ENCODE assay signal across 27 mouse cellular contexts in genomic region chr12:40887496-40887895, GRCm38 (mm10).
DNase-seq lines count a peak whose midpoint lies in the region; ATAC-seq and TF ChIP-seq lines count a peak whose summit lies in the region.
"Had no signal": no experiment of that assay in that cellular context is flagged by ENCODE, and none has a peak within 500 bp of the region (broad histone marks: within the 10 kb centered on the region; RNA-seq: fewer than 3 reads in every experiment).

No protein-coding gene starts in this region.

- peak overlapping the region; percentile 62; the same call in 1 of the 2 replicates for H3K27ac ChIP-seq in heart, embryonic 11.5 days (ENCODE audit: low read depth, low read length)
- no peak overlapping the region for H3K27ac ChIP-seq in heart, embryonic 12.5 days (ENCODE audit: poor library complexity, severe bottlenecking)
- H3K27ac ChIP-seq in liver, embryonic 11.5 days (ENCODE audit: low read depth, low read length) = peak overlapping the region; percentile 81; the same call in 1 of the 2 replicates
- peak overlapping the region; percentile 83 for H3K27ac ChIP-seq in liver, postnatal 0 days (ENCODE audit: low read depth)
- no peak overlapping the region for H3K27ac ChIP-seq in kidney, adult 2 months (ENCODE audit: insufficient read depth, low read depth, low read length)
- no peak overlapping the region for H3K27ac ChIP-seq in left cerebral cortex, adult 2 months
- H3K27ac ChIP-seq: embryonic facial prominence, embryonic 12.5 days; hindbrain, embryonic 14.5 days; layer of hippocampus, adult 2 months; limb, embryonic 15.5 days; midbrain, embryonic 10.5 days; neural tube, embryonic 13.5 days had no signal

- no peak overlapping the region for H3K4me3 ChIP-seq in heart, embryonic 11.5 days (ENCODE audit: low read depth, low read length)
- no peak overlapping the region for H3K4me3 ChIP-seq in heart, embryonic 12.5 days
- H3K4me3 ChIP-seq in liver, embryonic 11.5 days (ENCODE audit: low read depth, low read length) = no peak overlapping the region
- H3K4me3 ChIP-seq in liver, postnatal 0 days (ENCODE audit: low read depth, low read length) = no peak overlapping the region
- no peak overlapping the region for H3K4me3 ChIP-seq in kidney, adult 2 months (ENCODE audit: insufficient read depth, low read depth, low read length)
- no peak overlapping the region for H3K4me3 ChIP-seq in left cerebral cortex, adult 2 months
- H3K4me3 ChIP-seq: embryonic facial prominence, embryonic 12.5 days; layer of hippocampus, adult 2 months; limb, embryonic 15.5 days; midbrain, embryonic 10.5 days; myocyte; neural tube, embryonic 13.5 days had no signal

- intact Hi-C loops in left cerebral cortex, adult 2 months (cut with DNase I) = no loop called here

- no peak for TF ChIP-seq CTCF in liver, postnatal 0 days (IDR thresholded peaks at IDR 0.05; ENCODE audit: low read depth)
- TF ChIP-seq CTCF in kidney, adult 2 months (conservative IDR thresholded peaks at IDR 0.05; ENCODE audit: insufficient read depth, insufficient read length, low read depth, low read length) = no peak
- no peak for TF ChIP-seq CTCF in left cerebral cortex, adult 2 months (IDR thresholded peaks at IDR 0.05)

- H3K9me3 ChIP-seq in heart, embryonic 11.5 days (replicated peaks; ENCODE audit: control insufficient read depth, low read length) = no peaks in the 10 kb centered on the region
- no peaks in the 10 kb centered on the region for H3K9me3 ChIP-seq in heart, embryonic 12.5 days (replicated peaks)
- no peaks in the 10 kb centered on the region for H3K9me3 ChIP-seq in liver, embryonic 11.5 days (ENCODE audit: control insufficient read depth, low read length)
- no peaks in the 10 kb centered on the region for H3K9me3 ChIP-seq in liver, postnatal 0 days (ENCODE audit: low read length)
- H3K9me3 ChIP-seq: embryonic facial prominence, embryonic 12.5 days; limb, embryonic 15.5 days; midbrain, embryonic 10.5 days; neural tube, embryonic 13.5 days had no signal

- WGBS in heart, embryonic 11.5 days (ENCODE audit: insufficient replicate concordance) = 67% methylated on average over 2 of the region's 2 CpGs
- 70% methylated on average over 2 of the region's 2 CpGs for WGBS in heart, embryonic 12.5 days
- 66% methylated on average over 2 of the region's 2 CpGs for WGBS in liver, embryonic 11.5 days
- WGBS in liver, postnatal 0 days (ENCODE audit: insufficient replicate concordance) = 53% methylated on average over 2 of the region's 2 CpGs
- WGBS in kidney, adult 2 months = 79% methylated on average over 2 of the region's 2 CpGs

- H3K9ac ChIP-seq in heart, embryonic 11.5 days (ENCODE audit: low read depth, low read length) = no peak overlapping the region
- no peak overlapping the region for H3K9ac ChIP-seq in heart, embryonic 12.5 days
- H3K9ac ChIP-seq in liver, embryonic 11.5 days (ENCODE audit: low read depth, low read length) = 0 out of 2 replicates have a peak overlapping the region, but pooled peaks have one; percentile 20
- no peak overlapping the region for H3K9ac ChIP-seq in liver, postnatal 0 days (replicated peaks)
- H3K9ac ChIP-seq: embryonic facial prominence, embryonic 12.5 days; hindbrain, embryonic 14.5 days; limb, embryonic 15.5 days; neural tube, embryonic 13.5 days had no signal

- TF ChIP-seq EP300 in liver, postnatal 0 days (IDR thresholded peaks at IDR 0.05; ENCODE audit: low read depth) = no peak

- TF ChIP-seq POLR2A in kidney, adult 2 months (IDR thresholded peaks at IDR 0.05; ENCODE audit: low read depth, low read length) = no peak

- H3K4me2 ChIP-seq in heart, embryonic 11.5 days = no peak overlapping the region
- no peak overlapping the region for H3K4me2 ChIP-seq in heart, embryonic 12.5 days
- no peak overlapping the region for H3K4me2 ChIP-seq in liver, embryonic 11.5 days
- H3K4me2 ChIP-seq in liver, postnatal 0 days (ENCODE audit: low read depth, low read length) = no peak overlapping the region
- H3K4me2 ChIP-seq: embryonic facial prominence, embryonic 12.5 days; hindbrain, embryonic 14.5 days; limb, embryonic 15.5 days; neural tube, embryonic 13.5 days had no signal

- H3K36me3 ChIP-seq in heart, embryonic 11.5 days (ENCODE audit: control insufficient read depth, insufficient read depth, low read length) = no peaks in the 10 kb centered on the region
- H3K36me3 ChIP-seq in heart, embryonic 12.5 days = no peaks in the 10 kb centered on the region
- H3K36me3 ChIP-seq in liver, embryonic 11.5 days (ENCODE audit: control insufficient read depth, insufficient read depth, low read length) = no peaks in the 10 kb centered on the region
- H3K36me3 ChIP-seq in liver, postnatal 0 days (replicated peaks; ENCODE audit: insufficient read depth, low read length) = no peaks in the 10 kb centered on the region
- no peaks in the 10 kb centered on the region for H3K36me3 ChIP-seq in kidney, adult 2 months (ENCODE audit: control insufficient read depth, insufficient read depth, low read length)
- H3K36me3 ChIP-seq: embryonic facial prominence, embryonic 12.5 days; limb, embryonic 15.5 days; midbrain, embryonic 10.5 days; neural tube, embryonic 13.5 days had no signal

- peaks cover 6% of the 10 kb centered on the region; the same call in 1 of the 2 replicates for H3K4me1 ChIP-seq in heart, embryonic 11.5 days (ENCODE audit: control insufficient read depth, insufficient read depth, low read length)
- H3K4me1 ChIP-seq in heart, embryonic 12.5 days (replicated peaks) = peaks cover 10% of the 10 kb centered on the region; the same call in 1 of the 2 replicates
- H3K4me1 ChIP-seq in liver, embryonic 11.5 days (replicated peaks; ENCODE audit: control insufficient read depth, insufficient read depth, low read length) = peaks cover 22% of the 10 kb centered on the region
- peaks cover 21% of the 10 kb centered on the region for H3K4me1 ChIP-seq in liver, postnatal 0 days (ENCODE audit: insufficient read depth)
- no peaks in the 10 kb centered on the region for H3K4me1 ChIP-seq in kidney, adult 2 months (ENCODE audit: control insufficient read depth, insufficient read depth, low read length)
- H3K4me1 ChIP-seq: embryonic facial prominence, embryonic 12.5 days; limb, embryonic 15.5 days; midbrain, embryonic 10.5 days; neural tube, embryonic 13.5 days had no signal

- no peak for ATAC-seq in heart, embryonic 11.5 days (replicated peaks; ENCODE audit: insufficient number of reproducible peaks, low FRiP score, low TSS enrichment)
- ATAC-seq in heart, embryonic 12.5 days (ENCODE audit: insufficient number of reproducible peaks, low FRiP score) = no peak
- ATAC-seq in liver, embryonic 11.5 days (replicated peaks; ENCODE audit: low FRiP score) = no peak
- ATAC-seq in liver, postnatal 0 days = no peak
- ATAC-seq: forebrain, embryonic 14.5 days; inflammation-experienced regulatory T-cells, adult 6 months; midbrain, embryonic 16.5 days had no signal

- no peaks in the 10 kb centered on the region for H3K27me3 ChIP-seq in heart, embryonic 11.5 days (ENCODE audit: control insufficient read depth, insufficient read depth, low read length)
- no peaks in the 10 kb centered on the region for H3K27me3 ChIP-seq in heart, embryonic 12.5 days (replicated peaks)
- H3K27me3 ChIP-seq in liver, embryonic 11.5 days (replicated peaks; ENCODE audit: control insufficient read depth, insufficient read depth, low read length) = no peaks in the 10 kb centered on the region
- H3K27me3 ChIP-seq in liver, postnatal 0 days (ENCODE audit: insufficient read depth, low read length) = no peaks in the 10 kb centered on the region
- H3K27me3 ChIP-seq in kidney, adult 2 months (replicated peaks; ENCODE audit: control insufficient read depth, insufficient read depth, low read length) = no peaks in the 10 kb centered on the region
- H3K27me3 ChIP-seq: embryonic facial prominence, embryonic 12.5 days; limb, embryonic 15.5 days; neural tube, embryonic 13.5 days had no signal

- peak; percentile 71 for DNase-seq in R1 (ENCODE audit: low read depth, low spot score)
- DNase-seq in liver, embryonic 11.5 days (ENCODE audit: low spot score) = no peak
- no peak for DNase-seq in liver, postnatal 0 days
- no peak for DNase-seq in kidney, adult 2 months
- no peak for DNase-seq in left cerebral cortex, adult 2 months (ENCODE audit: extremely low spot score in 1 of 2, low spot score in 2 of 2)
- DNase-seq in adrenal gland, postnatal 36 days = no peak
- DNase-seq: cerebellum, adult 11-12 months; cerebellum, postnatal 14 days; heart, postnatal 4 days; kidney, adult 8-10 months; kidney, postnatal 14 days; layer of hippocampus, postnatal 36 days; lung, postnatal 10 days; thymus, adult 18-20 months; thymus, postnatal 4 days had no signal

Comparison
In these comparisons a context has a peak if more than half of its experiments do, and no peak if none do; other contexts are left out.
1. H3K27ac ChIP-seq: peak in heart, embryonic 11.5 days (single experiment), liver, embryonic 11.5 days (single experiment) and liver, postnatal 0 days (single experiment); none in heart, embryonic 12.5 days (single experiment), kidney, adult 2 months (single experiment) and left cerebral cortex, adult 2 months (single experiment).